ENCODE assay signal across 30 mouse cellular contexts in genomic region chr13:103341031-103341430, GRCm38 (mm10). TPM values are rescaled to one million over a fixed set of nuclear protein-coding genes. Genes with fewer than 3 reads are reported as not detected.
A peak's percentile ranks its signal among the peaks of the same experiment; 100 is the strongest.
DNase-seq lines count a peak whose midpoint lies in the region; ATAC-seq and TF ChIP-seq lines count a peak whose summit lies in the region.
"Had no signal": no experiment of that assay in that cellular context is flagged by ENCODE, and none has a peak within 500 bp of the region (broad histone marks: within the 10 kb centered on the region; RNA-seq: fewer than 3 reads in every experiment).

No protein-coding gene starts in this region.

- no peaks in the 10 kb centered on the region for H3K27me3 ChIP-seq in stomach, postnatal 0 days (ENCODE audit: control insufficient read depth, insufficient read depth, low read length)

- no peak overlapping the region for H3K9ac ChIP-seq in stomach, postnatal 0 days (ENCODE audit: low read length)
- H3K9ac ChIP-seq: embryonic facial prominence, embryonic 13.5 days; forebrain, embryonic 12.5 days; forebrain, embryonic 15.5 days; heart, embryonic 12.5 days; heart, embryonic 15.5 days; hindbrain, embryonic 13.5 days had no signal

- H3K4me2 ChIP-seq in stomach, postnatal 0 days (replicated peaks; ENCODE audit: low read depth) = no peak overlapping the region
- H3K4me2 ChIP-seq: embryonic facial prominence, embryonic 13.5 days; forebrain, embryonic 12.5 days; forebrain, embryonic 15.5 days; heart, embryonic 12.5 days; heart, embryonic 15.5 days; hindbrain, embryonic 13.5 days had no signal

- intact Hi-C loops in left cerebral cortex, postnatal 36 days (cut with DNase I) = no loop called here
- intact Hi-C loops in left cerebral cortex, postnatal 4 days (cut with DNase I) = no loop called here

- no peak overlapping the region for H3K27ac ChIP-seq in stomach, postnatal 0 days (replicated peaks)
- H3K27ac ChIP-seq: embryonic facial prominence, embryonic 10.5 days; embryonic facial prominence, embryonic 13.5 days; forebrain, embryonic 12.5 days; forebrain, embryonic 15.5 days; heart, embryonic 15.5 days; hindbrain, embryonic 10.5 days; hindbrain, embryonic 13.5 days had no signal

- no peaks in the 10 kb centered on the region for H3K4me1 ChIP-seq in stomach, postnatal 0 days (replicated peaks; ENCODE audit: control insufficient read depth, insufficient read depth)
- H3K4me1 ChIP-seq: embryonic facial prominence, embryonic 13.5 days; forebrain, embryonic 12.5 days; forebrain, embryonic 15.5 days; heart, embryonic 12.5 days; heart, embryonic 15.5 days had no signal

- ATAC-seq in stomach, postnatal 0 days (ENCODE audit: low FRiP score, low TSS enrichment) = no peak
- ATAC-seq: CD4-positive, CD25-positive, alpha-beta regulatory T cell, adult 4 months; forebrain, embryonic 15.5 days; hindbrain, embryonic 16.5 days had no signal

- peak; percentile 58 for DNase-seq in heart, adult 11 months
- no peak for DNase-seq in heart, adult 8-10 months (ENCODE audit: low spot score)
- DNase-seq in left cerebral cortex, postnatal 36 days (ENCODE audit: low spot score in 2 of 2) = peak; percentile 41 to 57
- DNase-seq in left cerebral cortex, postnatal 4 days = no peak
- peak; percentile 18 to 21 for DNase-seq in right cerebral cortex, adult 2 months (ENCODE audit: low spot score in 2 of 2)
- no peak for DNase-seq in right cerebral cortex, postnatal 14 days
- peak; percentile 52 for DNase-seq in telencephalon, adult 2 months (ENCODE audit: low read depth, low spot score)
- no peak for DNase-seq in stomach, postnatal 0 days (ENCODE audit: low spot score)
- DNase-seq: adrenal gland, adult 2 months; adrenal gland, postnatal 14 days; cerebellum, adult 11-12 months; cerebellum, adult 8-10 months; cerebellum, postnatal 10 days; cerebellum, postnatal 36 days; embryo, embryonic 11 days; gastrocnemius, postnatal 10 days; gastrocnemius, postnatal 36 days; heart, postnatal 10 days; heart, postnatal 36 days had no signal

- no peak for TF ChIP-seq CTCF in stomach, postnatal 0 days (IDR thresholded peaks at IDR 0.05; ENCODE audit: low read depth)

- H3K4me3 ChIP-seq in stomach, postnatal 0 days (ENCODE audit: low read depth, low read length) = no peak overlapping the region
- H3K4me3 ChIP-seq: embryonic facial prominence, embryonic 10.5 days; embryonic facial prominence, embryonic 13.5 days; erythroblast, embryonic 14.5 days; forebrain, embryonic 12.5 days; forebrain, embryonic 15.5 days; heart, embryonic 12.5 days; heart, embryonic 15.5 days; hindbrain, embryonic 10.5 days; hindbrain, embryonic 13.5 days had no signal

- no peaks in the 10 kb centered on the region for H3K36me3 ChIP-seq in stomach, postnatal 0 days (ENCODE audit: control insufficient read depth, insufficient read depth, low read length)
- H3K36me3 ChIP-seq: embryonic facial prominence, embryonic 10.5 days; embryonic facial prominence, embryonic 13.5 days; forebrain, embryonic 12.5 days; forebrain, embryonic 15.5 days; heart, embryonic 12.5 days; heart, embryonic 15.5 days; hindbrain, embryonic 10.5 days; hindbrain, embryonic 13.5 days had no signal

- 94% methylated on average over 4 of the region's 4 CpGs for WGBS in stomach, postnatal 0 days

- no peaks in the 10 kb centered on the region for H3K9me3 ChIP-seq in stomach, postnatal 0 days (ENCODE audit: control insufficient read depth, low read length)
- H3K9me3 ChIP-seq: forebrain, embryonic 12.5 days; forebrain, embryonic 15.5 days; heart, embryonic 15.5 days; hindbrain, embryonic 10.5 days; hindbrain, embryonic 13.5 days had no signal

- TF ChIP-seq EP300 in stomach, postnatal 0 days (optimal IDR thresholded peaks at IDR 0.05) = no peak

RNA-seq across cellular contexts. Expression of gene Mast4, which starts 6.7 kb away (rescaled TPM):
- 10 to 100 TPM; 19.8 to 27.6 (median 25.3) TPM for total RNA-seq in heart, adult 8-10 months (2022)
- 10 to 100 TPM; 45.7 to 56.6 TPM for total RNA-seq in left cerebral cortex, postnatal 36 days (2021)
- 10 to 100 TPM; 43.1 to 43.4 TPM for total RNA-seq in left cerebral cortex, postnatal 4 days (2021)
- polyA plus RNA-seq in stomach, postnatal 0 days (2015; fragmentation: Nextera tagmentation; extraction: Ambion mirVana) = 16.4 and 18.2 TPM in 2 replicates

Comparison
In these comparisons a context has a peak if more than half of its experiments do, and no peak if none do; other contexts are left out.
1. DNase-seq: peak in heart, adult 11 months (single experiment), left cerebral cortex, postnatal 36 days (2 of 2), right cerebral cortex, adult 2 months (2 of 2) and telencephalon, adult 2 months (single experiment); none in heart, adult 8-10 months (single experiment), left cerebral cortex, postnatal 4 days (single experiment), right cerebral cortex, postnatal 14 days (single experiment) and stomach, postnatal 0 days (single experiment).